Mouse (Mus musculus) stomach, postnatal 0 days (tissue): ENCODE results near the gene Kdf1. TPM values are rescaled to one million over a fixed set of nuclear protein-coding genes. Genes with fewer than 3 reads are reported as not detected.
"Not testable (repeated sequence)": the region's sequence is repeated elsewhere in the genome, so short reads cannot be mapped to it uniquely, and the experiment has no call there.

ENCODE experiments used
- ATAC-seq: fragments of 200-750 bp; cut with Nextera tagmentation; 2 replicates; pipeline ENCODE4 v1.8.0; 2017; ENCODE audit not compliant: low FRiP score, low TSS enrichment
- DNase-seq: peaks from one replicate; pipeline ENCODE4 v3.0.0-alpha.2; 2016; ENCODE audit warnings: low spot score
- H3K27ac ChIP-seq: fragments of 300-500 bp; sonication (generic); replicated peaks from 2 replicates; pipeline ENCODE4 v1.5.1; 2014; ENCODE audit warnings: mild to moderate bottlenecking, control low read depth
- H3K27me3 ChIP-seq: fragments of 300-500 bp; sonication (generic); 2 replicates; pipeline ENCODE4 v1.6.1; 2014; ENCODE audit warnings: low read length; ENCODE audit not compliant: control insufficient read depth, insufficient read depth
- H3K36me3 ChIP-seq: fragments of 300-500 bp; sonication (generic); 2 replicates; pipeline ENCODE4 v1.6.1; 2014; ENCODE audit warnings: low read length, mixed read lengths; ENCODE audit not compliant: control insufficient read depth, insufficient read depth
- H3K4me1 ChIP-seq: fragments of 300-500 bp; sonication (generic); replicated peaks from 2 replicates; pipeline ENCODE4 v1.6.1; 2014; ENCODE audit warnings: antibody characterized with exemption; ENCODE audit not compliant: control insufficient read depth, insufficient read depth
- H3K4me2 ChIP-seq: fragments of 300-500 bp; sonication (generic); replicated peaks from 2 replicates; pipeline ENCODE4 v1.6.1; 2014; ENCODE audit warnings: low read depth, mild to moderate bottlenecking, control low read depth, moderate library complexity
- H3K4me3 ChIP-seq: fragments of 300-500 bp; sonication (generic); 2 replicates; pipeline ENCODE4 v1.5.1; 2014; ENCODE audit warnings: low read depth, low read length, control low read depth
- H3K9ac ChIP-seq: fragments of 300-500 bp; sonication (generic); 2 replicates; pipeline ENCODE4 v1.6.1; 2014; ENCODE audit warnings: mild to moderate bottlenecking, low read length, control low read depth, mixed read lengths
- H3K9me3 ChIP-seq: fragments of 300-500 bp; sonication (generic); 2 replicates; pipeline ENCODE4 v1.6.1; 2016; ENCODE audit warnings: low read length; ENCODE audit not compliant: control insufficient read depth
- CTCF ChIP-seq: IDR thresholded peaks from 2 replicates; pipeline ENCODE4 v1.5.1; 2016; ENCODE audit warnings: antibody characterized with exemption, low read depth, mild to moderate bottlenecking, moderate library complexity
- EP300 ChIP-seq: optimal IDR thresholded peaks from 2 replicates; pipeline ENCODE3; 2016; ENCODE audit warnings: antibody characterized with exemption
- WGBS: fragments of 180-500 bp; shearing (Covaris S2); extraction: QIAGEN DNeasy Blood & Tissue Kit; methylation state at CpG from one replicate; pipeline ENCODE4 v1.1.7; 2014; 5-methylcytosine and 5-hydroxymethylcytosine counted together
- polyA plus RNA-seq: library from polyadenylated mRNA; unstranded; fragments of >200 nt; fragmentation: Nextera tagmentation; extraction: Ambion mirVana; gene quantifications from 2 replicates; pipeline ENCODE4 v1.2.1, GENCODE M21; 2015

Kdf1 gene
- polyA plus RNA-seq, 1 experiment from 2014 or later = 29.2 TPM

- no peak overlapping the region for H3K4me2 ChIP-seq
- no peak overlapping the region for H3K4me3 ChIP-seq
- no peak overlapping the region for H3K27ac ChIP-seq
- H3K9me3 ChIP-seq = no peaks in the 10 kb centered on the region
- ATAC-seq = no peak
- H3K4me1 ChIP-seq = no peaks in the 10 kb centered on the region
- WGBS = 67% methylated on average over 5 of the region's 5 CpGs
- H3K36me3 ChIP-seq = no peaks in the 10 kb centered on the region
- no peak overlapping the region for H3K9ac ChIP-seq
- DNase-seq = no peak
- H3K27me3 ChIP-seq = no peaks in the 10 kb centered on the region
- TF ChIP-seq CTCF (no peak), EP300 (no peak)
Observed at GRCm38 (mm10) chr4:133506573-133506972, 12.2 kb upstream of the Kdf1 start.

- Histone ChIP-seq H3K4me2 (no peak overlapping the region), H3K36me3 (no peaks in the 10 kb centered on the region), H3K4me3 (no peak overlapping the region), H3K27me3 (no peaks in the 10 kb centered on the region), H3K27ac (no peak overlapping the region), H3K9ac (no peak overlapping the region), H3K9me3 (no peaks in the 10 kb centered on the region), H3K4me1 (no peaks in the 10 kb centered on the region)
- DNase-seq (no peak), ATAC-seq (no peak)
- 84% methylated on average over 7 of the region's 7 CpGs for WGBS
- TF ChIP-seq EP300 = no peak
- TF ChIP-seq CTCF = no peak
Observed at GRCm38 (mm10) chr4:133508990-133509389, 9.8 kb upstream of the Kdf1 start.

- whole genome bisulfite sequencing = 72% methylated on average over 5 of the region's 5 CpGs
- no peak for ATAC-seq
- Histone ChIP-seq H3K4me2 (no peak overlapping the region), H3K4me1 (no peaks in the 10 kb centered on the region), H3K36me3 (no peaks in the 10 kb centered on the region), H3K9ac (no peak overlapping the region), H3K27ac (no peak overlapping the region), H3K27me3 (no peaks in the 10 kb centered on the region), H3K4me3 (no peak overlapping the region), H3K9me3 (no peaks in the 10 kb centered on the region)
- DNase-seq = no peak
- TF ChIP-seq EP300 = no peak
- TF ChIP-seq CTCF = no peak
Observed at GRCm38 (mm10) chr4:133511050-133511449, 7.7 kb upstream of the Kdf1 start.

GRCm38 (mm10) chr4:133512511-133512910 is 6.3 kb upstream of the Kdf1 start:
- not testable (repeated sequence) for H3K9me3 ChIP-seq

GRCm38 (mm10) chr4:133512972-133513371 is 5.8 kb upstream of the Kdf1 start:
- Histone ChIP-seq H3K4me2 (no peak overlapping the region), H3K9me3 (no peaks in the 10 kb centered on the region), H3K4me1 (no peaks in the 10 kb centered on the region), H3K9ac (no peak overlapping the region), H3K27me3 (no peaks in the 10 kb centered on the region), H3K4me3 (no peak overlapping the region), H3K27ac (no peak overlapping the region), H3K36me3 (no peaks in the 10 kb centered on the region)
- DNase-seq (peak; percentile 77), ATAC-seq (peak; percentile 67)
- TF ChIP-seq EP300 (no peak), CTCF (peak; percentile 90)
- 14% methylated on average over 8 of the region's 8 CpGs for WGBS

More at GRCm38 (mm10) chr4:133512511-133512910, 6.3 kb upstream of the Kdf1 start:
- H3K4me2 ChIP-seq, H3K27ac ChIP-seq, DNase-seq, H3K4me1 ChIP-seq, H3K27me3 ChIP-seq, ATAC-seq, H3K9ac ChIP-seq, H3K36me3 ChIP-seq, H3K4me3 ChIP-seq: not testable (repeated sequence)
- 52% methylated on average over 4 of the region's 5 CpGs for WGBS

GRCm38 (mm10) chr4:133519369-133519665 is 554 bp downstream of the Kdf1 start:
- H3K4me2 ChIP-seq = peak overlapping the region; percentile 55
- DNase-seq = no peak
- H3K27ac ChIP-seq = peak overlapping the region; percentile 78
- no peaks in the 10 kb centered on the region for H3K36me3 ChIP-seq
- ATAC-seq = no peak; the same call in 1 of the 2 replicates
- peak overlapping the region; percentile 83 for H3K9ac ChIP-seq
- no peaks in the 10 kb centered on the region for H3K9me3 ChIP-seq
- no peaks in the 10 kb centered on the region for H3K27me3 ChIP-seq
- TF ChIP-seq CTCF = no peak
- no peak for TF ChIP-seq EP300
- no peaks in the 10 kb centered on the region for H3K4me1 ChIP-seq
- WGBS = 5% methylated on average over 24 of the region's 25 CpGs
- peak overlapping the region; percentile 56 for H3K4me3 ChIP-seq
